Mouse (Mus musculus): ENCODE data around the gene Gpc6. TPM values are rescaled to one million over a fixed set of nuclear protein-coding genes. Genes with fewer than 3 reads are reported as not detected.

Gene Gpc6
- total and polyA plus RNA-seq, 3 experiments = not detected

GRCm38 (mm10) chr14:117008781-117009180, 83.7 kb downstream of the Gpc6 start:
- H3K79me2 ChIP-seq (ENCODE audit: control insufficient read depth, insufficient read depth, low read length, poor library complexity) = no peaks in the 10 kb centered on the region
- H3K4me3 ChIP-seq (ENCODE audit: control insufficient read depth in 1 of 2, insufficient read depth in 1 of 2, low read depth in 2 of 2, low read length in 2 of 2) = no peak overlapping the region
- no peak overlapping the region for H3K27ac ChIP-seq (ENCODE audit: control insufficient read depth, low read depth, low read length)
- no peaks in the 10 kb centered on the region for H3K9me3 ChIP-seq (replicated peaks; ENCODE audit: insufficient read depth, low read length)
- no peaks in the 10 kb centered on the region for H3K36me3 ChIP-seq (ENCODE audit: control insufficient read depth in 1 of 2, insufficient read depth in 2 of 2, low read length in 2 of 2)
- H3K9ac ChIP-seq (ENCODE audit: control insufficient read depth, low read depth, low read length, poor library complexity, severe bottlenecking) = no peak overlapping the region
- TF ChIP-seq ZKSCAN1 (IDR thresholded peaks at IDR 0.05; ENCODE audit: low read depth, low read length) (no peak), MAZ (IDR thresholded peaks at IDR 0.05; ENCODE audit: low read depth, low read length) (no peak), TAL1 (IDR thresholded peaks at IDR 0.05; ENCODE audit: low read length) (no peak)
- H3K27me3 ChIP-seq (ENCODE audit: control insufficient read depth in 1 of 2, insufficient read depth in 2 of 2, low read length in 2 of 2) = no peaks in the 10 kb centered on the region
- no peaks in the 10 kb centered on the region for H3K4me1 ChIP-seq (ENCODE audit: control insufficient read depth in 1 of 2, insufficient read depth in 2 of 2, low read length in 2 of 2)
- DNase-seq (ENCODE audit: low read depth, low spot score) = no peak

- H3K79me2 ChIP-seq (ENCODE audit: control insufficient read depth, insufficient read depth, low read length, poor library complexity) = no peaks in the 10 kb centered on the region
- no peaks in the 10 kb centered on the region for H3K4me1 ChIP-seq (ENCODE audit: control insufficient read depth in 1 of 2, insufficient read depth in 2 of 2, low read length in 2 of 2)
- no peak overlapping the region for H3K9ac ChIP-seq (ENCODE audit: control insufficient read depth, low read depth, low read length, poor library complexity, severe bottlenecking)
- no peaks in the 10 kb centered on the region for H3K27me3 ChIP-seq (ENCODE audit: control insufficient read depth in 1 of 2, insufficient read depth in 2 of 2, low read length in 2 of 2)
- TF ChIP-seq MYB (IDR thresholded peaks at IDR 0.05; ENCODE audit: low read depth, low read length) = no peak
- TF ChIP-seq ZKSCAN1 (IDR thresholded peaks at IDR 0.05; ENCODE audit: low read depth, low read length) = no peak
- TF ChIP-seq SMC3 (IDR thresholded peaks at IDR 0.05; ENCODE audit: low read depth, low read length) = no peak
- no peak for TF ChIP-seq POLR2A (IDR thresholded peaks at IDR 0.05; ENCODE audit: control insufficient read depth in 1 of 2, insufficient read depth in 1 of 2, low read depth in 1 of 2, low read length in 2 of 2, poor library complexity in 1 of 2)
- TF ChIP-seq ELF1 (IDR thresholded peaks at IDR 0.05; ENCODE audit: low read depth, low read length) = no peak
- no peak overlapping the region for H3K4me3 ChIP-seq (ENCODE audit: control insufficient read depth in 1 of 2, insufficient read depth in 1 of 2, low read depth in 2 of 2, low read length in 2 of 2)
- DNase-seq (ENCODE audit: low read depth, low spot score) = no peak
- H3K27ac ChIP-seq (ENCODE audit: control insufficient read depth, low read depth, low read length) = no peak overlapping the region
- H3K36me3 ChIP-seq (ENCODE audit: control insufficient read depth in 1 of 2, insufficient read depth in 2 of 2, low read length in 2 of 2) = no peaks in the 10 kb centered on the region
- no peaks in the 10 kb centered on the region for H3K9me3 ChIP-seq (replicated peaks; ENCODE audit: insufficient read depth, low read length)
Measured at GRCm38 (mm10) chr14:117012969-117013368, 87.9 kb downstream of the Gpc6 start.

GRCm38 (mm10) chr14:117013554-117014117, 88.5 kb downstream of the Gpc6 start:
- Histone ChIP-seq H3K4me1 (ENCODE audit: control insufficient read depth in 1 of 2, insufficient read depth in 2 of 2, low read length in 2 of 2) (no peaks in the 10 kb centered on the region), H3K79me2 (ENCODE audit: control insufficient read depth, insufficient read depth, low read length, poor library complexity) (no peaks in the 10 kb centered on the region), H3K27me3 (ENCODE audit: control insufficient read depth in 1 of 2, insufficient read depth in 2 of 2, low read length in 2 of 2) (no peaks in the 10 kb centered on the region), H3K9ac (ENCODE audit: control insufficient read depth, low read depth, low read length, poor library complexity, severe bottlenecking) (no peak overlapping the region), H3K9me3 (replicated peaks; ENCODE audit: insufficient read depth, low read length) (no peaks in the 10 kb centered on the region), H3K27ac (ENCODE audit: control insufficient read depth, low read depth, low read length) (no peak overlapping the region), H3K4me3 (ENCODE audit: control insufficient read depth in 1 of 2, insufficient read depth in 1 of 2, low read depth in 2 of 2, low read length in 2 of 2) (no peak overlapping the region), H3K36me3 (ENCODE audit: control insufficient read depth in 1 of 2, insufficient read depth in 2 of 2, low read length in 2 of 2) (no peaks in the 10 kb centered on the region)
- DNase-seq (ENCODE audit: low read depth, low spot score) = no peak
- TF ChIP-seq NELFE (IDR thresholded peaks at IDR 0.05; ENCODE audit: low read depth, low read length) = no peak
- TF ChIP-seq MXI1 (IDR thresholded peaks at IDR 0.05; ENCODE audit: low read depth, low read length) = no peak
